Mouse (Mus musculus): ENCODE data around the gene Gm26657. TPM values are rescaled to one million over a fixed set of nuclear protein-coding genes. Genes with fewer than 3 reads are reported as not detected.
A peak's percentile ranks its signal among the peaks of the same experiment; 100 is the strongest.

The Gm26657 gene
- polyA plus RNA-seq, 1 experiment from 2014 or later = not detected

DNA sequence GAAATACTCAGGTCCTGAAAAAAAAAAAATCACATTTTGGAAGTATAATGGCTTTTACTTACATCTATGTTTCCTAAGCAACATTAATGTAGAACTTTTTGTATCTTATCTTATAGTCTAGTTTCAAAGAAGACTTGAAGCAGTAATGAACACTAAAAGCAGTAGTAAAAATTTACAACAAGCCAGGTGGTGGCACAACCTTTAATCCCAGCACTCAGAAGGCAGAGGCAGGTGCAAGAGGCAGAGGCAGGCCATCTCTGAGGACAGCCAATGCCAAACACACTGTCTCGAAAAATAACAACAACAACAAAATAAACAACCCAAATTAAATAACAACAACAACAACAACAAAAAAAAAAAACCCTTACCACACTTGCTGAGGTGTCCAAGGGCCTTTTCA lies 31.2 kb downstream of the Gm26657 start:
- Histone ChIP-seq H3K4me1 (replicated peaks) (no peaks in the 10 kb centered on the region), H3K27ac (no peak overlapping the region), H3K4me2 (replicated peaks) (no peak overlapping the region), H3K36me3 (peaks cover 52% of the 10 kb centered on the region), H3K4me3 (replicated peaks) (no peak overlapping the region), H3K27me3 (replicated peaks) (no peaks in the 10 kb centered on the region), H3K9me3 (no peaks in the 10 kb centered on the region), H3K9ac (no peak overlapping the region)
- 71% methylated on average over 1 of the region's 1 CpGs for WGBS
- peak; percentile 60; the same call in 1 of the 2 replicates for ATAC-seq

Other genes starting within 250 kb of the Gm26657 start
- not detected in 2 replicates for gene Actl7b, start 1.4 kb downstream of the Gm26657 start, polyA plus RNA-seq (2015; fragmentation: Nextera tagmentation; extraction: Ambion mirVana)
- not detected in 2 replicates for gene Actl7a, start 3.3 kb downstream of the Gm26657 start, polyA plus RNA-seq (2015; fragmentation: Nextera tagmentation; extraction: Ambion mirVana)
- 35.4 and 36.0 TPM in 2 replicates for gene Elp1, start 62.3 kb downstream of the Gm26657 start, polyA plus RNA-seq (2015; fragmentation: Nextera tagmentation; extraction: Ambion mirVana)
- gene Fam206a, start 62.3 kb downstream of the Gm26657 start, polyA plus RNA-seq (2015; fragmentation: Nextera tagmentation; extraction: Ambion mirVana) = 13.0 and 14.9 TPM in 2 replicates
- gene Ctnnal1, start 125.1 kb downstream of the Gm26657 start, polyA plus RNA-seq (2015; fragmentation: Nextera tagmentation; extraction: Ambion mirVana) = 20.6 and 25.6 TPM in 2 replicates
- 9.9 and 11.0 TPM in 2 replicates for gene Tmem245, start 207.4 kb downstream of the Gm26657 start, polyA plus RNA-seq (2015; fragmentation: Nextera tagmentation; extraction: Ambion mirVana)